Mouse (Mus musculus) neural tube, embryonic 14.5 days (tissue): ENCODE measurements around the gene Golm1. TPM values are rescaled to one million over a fixed set of nuclear protein-coding genes. Genes with fewer than 3 reads are reported as not detected.

Experiments
- ATAC-seq: fragments of 200-750 bp; cut with Nextera tagmentation; 2 replicates; pipeline ENCODE4 v1.8.0; 2017; ENCODE audit warnings: low read depth, mild to moderate bottlenecking, moderate TSS enrichment, moderate library complexity
- H3K27ac ChIP-seq: fragments of 300-500 bp; sonication (generic); 2 replicates; pipeline ENCODE4 v1.5.1; 2014; ENCODE audit warnings: low read depth, mild to moderate bottlenecking, control low read depth, low read length, moderate library complexity, mixed read lengths
- H3K27me3 ChIP-seq: fragments of 300-500 bp; sonication (generic); 2 replicates; pipeline ENCODE4 v1.6.1; 2014; ENCODE audit warnings: low read length; ENCODE audit not compliant: control insufficient read depth, insufficient read depth
- H3K36me3 ChIP-seq: fragments of 300-500 bp; sonication (generic); 2 replicates; pipeline ENCODE4 v1.6.1; 2014; ENCODE audit warnings: low read length, mixed read lengths; ENCODE audit not compliant: control insufficient read depth, insufficient read depth
- H3K4me1 ChIP-seq: fragments of 300-500 bp; sonication (generic); 2 replicates; pipeline ENCODE4 v1.6.1; 2014; ENCODE audit warnings: low read length; ENCODE audit not compliant: control insufficient read depth, insufficient read depth
- H3K4me2 ChIP-seq: fragments of 300-500 bp; sonication (generic); 2 replicates; pipeline ENCODE4 v1.6.1; 2014; ENCODE audit warnings: mild to moderate bottlenecking, low read depth, low read length, control low read depth
- H3K4me3 ChIP-seq: fragments of 300-500 bp; sonication (generic); 2 replicates; pipeline ENCODE4 v1.5.1; 2014; ENCODE audit warnings: low read depth, low read length, control low read depth, mixed read lengths
- H3K9ac ChIP-seq: fragments of 300-500 bp; sonication (generic); replicated peaks from 2 replicates; pipeline ENCODE4 v1.6.1; 2014; ENCODE audit warnings: low read depth, mild to moderate bottlenecking, control low read depth, low read length, mixed read lengths
- H3K9me3 ChIP-seq: fragments of 300-500 bp; sonication (generic); 2 replicates; pipeline ENCODE4 v1.6.1; 2016; ENCODE audit warnings: low read length; ENCODE audit not compliant: control insufficient read depth
- WGBS: fragments of 180-500 bp; shearing (Covaris S2); extraction: QIAGEN DNeasy Blood & Tissue Kit; methylation state at CpG from one replicate; pipeline ENCODE4 v1.1.7; 2014; 5-methylcytosine and 5-hydroxymethylcytosine counted together
- polyA plus RNA-seq: library from polyadenylated mRNA; unstranded; fragments of >200 nt; fragmentation: Nextera tagmentation; extraction: Ambion mirVana; gene quantifications from 2 replicates; pipeline ENCODE4 v1.2.1, GENCODE M21; 2014

The Golm1 gene
- polyA plus RNA-seq, 1 experiment from 2014 or later: 21.4 TPM

- WGBS: 40% methylated on average over 7 of the region's 7 CpGs
- no peak for ATAC-seq
- H3K27ac ChIP-seq: no peak overlapping the region
Observed at GRCm38 (mm10) chr13:59682629-59683028, 7.0 kb upstream of the Golm1 start.

GRCm38 (mm10) chr13:59679908-59680307, 4.3 kb upstream of the Golm1 start:
- H3K27ac ChIP-seq: no peak overlapping the region
- no peak overlapping the region for H3K4me3 ChIP-seq
- H3K4me2 ChIP-seq: no peak overlapping the region
- no peak for ATAC-seq
- WGBS: 89% methylated on average over 4 of the region's 4 CpGs
- no peak overlapping the region for H3K9ac ChIP-seq
- no peaks in the 10 kb centered on the region for H3K27me3 ChIP-seq
- no peaks in the 10 kb centered on the region for H3K4me1 ChIP-seq
- H3K36me3 ChIP-seq: no peaks in the 10 kb centered on the region
- no peaks in the 10 kb centered on the region for H3K9me3 ChIP-seq

More at GRCm38 (mm10) chr13:59682629-59683028, 7.0 kb upstream of the Golm1 start:
- Histone ChIP-seq H3K9me3 (no peaks in the 10 kb centered on the region), H3K36me3 (no peaks in the 10 kb centered on the region), H3K9ac (no peak overlapping the region), H3K4me1 (no peaks in the 10 kb centered on the region), H3K4me2 (no peak overlapping the region), H3K4me3 (no peak overlapping the region), H3K27me3 (no peaks in the 10 kb centered on the region)

- H3K4me3 ChIP-seq: no peak overlapping the region
- 46% methylated on average over 4 of the region's 4 CpGs for WGBS
- H3K4me2 ChIP-seq: no peak overlapping the region
- no peaks in the 10 kb centered on the region for H3K36me3 ChIP-seq
- H3K9ac ChIP-seq: no peak overlapping the region
- no peak for ATAC-seq
- no peak overlapping the region for H3K27ac ChIP-seq
- H3K9me3 ChIP-seq: no peaks in the 10 kb centered on the region
- H3K27me3 ChIP-seq: no peaks in the 10 kb centered on the region
- 0 out of 2 replicates have a peak, but pooled peaks cover under 1% of the 10 kb centered on the region for H3K4me1 ChIP-seq
Observed at GRCm38 (mm10) chr13:59679306-59679705, 3.7 kb upstream of the Golm1 start.

GRCm38 (mm10) chr13:59676316-59677229, 962 bp upstream of the Golm1 start:
- H3K27me3 ChIP-seq: no peaks in the 10 kb centered on the region
- no peaks in the 10 kb centered on the region for H3K9me3 ChIP-seq
- peaks cover 15% of the 10 kb centered on the region for H3K4me1 ChIP-seq
- WGBS: 75% methylated on average over 12 of the region's 12 CpGs
- no peak for ATAC-seq
- H3K4me2 ChIP-seq: no peak overlapping the region
- H3K9ac ChIP-seq: no peak overlapping the region
- no peak overlapping the region for H3K4me3 ChIP-seq
- no peaks in the 10 kb centered on the region for H3K36me3 ChIP-seq
- no peak overlapping the region for H3K27ac ChIP-seq

GRCm38 (mm10) chr13:59674761-59675150, 855 bp downstream of the Golm1 start:
- Histone ChIP-seq H3K36me3 (no peaks in the 10 kb centered on the region), H3K27me3 (no peaks in the 10 kb centered on the region), H3K9ac (peak overlapping the region; percentile 80), H3K4me1 (peaks cover 15% of the 10 kb centered on the region), H3K4me2 (peak overlapping the region; percentile 69), H3K4me3 (peak overlapping the region; percentile 74), H3K9me3 (no peaks in the 10 kb centered on the region), H3K27ac (peak overlapping the region; percentile 67; the same call in 1 of the 2 replicates)
- under 1% methylated on average over 13 of the region's 13 CpGs for WGBS
- 0 out of 2 replicates have a peak, but pooled peaks have one; percentile 25 for ATAC-seq

GRCm38 (mm10) chr13:59674215-59674614, 1.4 kb downstream of the Golm1 start:
- ATAC-seq: peak; percentile 7; the same call in 1 of the 2 replicates
- 5% methylated on average over 3 of the region's 3 CpGs for WGBS
- peak overlapping the region; percentile 74 for H3K4me3 ChIP-seq
- H3K9ac ChIP-seq: 0 out of 2 replicates have a peak overlapping the region, but pooled peaks have one; percentile 4
- H3K4me1 ChIP-seq: peaks cover 15% of the 10 kb centered on the region
- no peaks in the 10 kb centered on the region for H3K36me3 ChIP-seq
- H3K4me2 ChIP-seq: peak overlapping the region; percentile 69
- no peaks in the 10 kb centered on the region for H3K9me3 ChIP-seq
- H3K27me3 ChIP-seq: no peaks in the 10 kb centered on the region
- H3K27ac ChIP-seq: peak overlapping the region; percentile 29; the same call in 1 of the 2 replicates

GRCm38 (mm10) chr13:59673597-59673996, 2.0 kb downstream of the Golm1 start:
- H3K27ac ChIP-seq: peak overlapping the region; percentile 52; the same call in 1 of the 2 replicates

GRCm38 (mm10) chr13:59672248-59672647, 3.4 kb downstream of the Golm1 start:
- no peaks in the 10 kb centered on the region for H3K36me3 ChIP-seq
- peaks cover 15% of the 10 kb centered on the region for H3K4me1 ChIP-seq
- H3K27me3 ChIP-seq: no peaks in the 10 kb centered on the region
- no peak overlapping the region for H3K9ac ChIP-seq
- no peak overlapping the region for H3K4me2 ChIP-seq
- H3K27ac ChIP-seq: peak overlapping the region; percentile 55; the same call in 1 of the 2 replicates
- WGBS: 52% methylated on average over 6 of the region's 6 CpGs
- no peaks in the 10 kb centered on the region for H3K9me3 ChIP-seq
- ATAC-seq: no peak
- no peak overlapping the region for H3K4me3 ChIP-seq

More at GRCm38 (mm10) chr13:59673597-59673996, 2.0 kb downstream of the Golm1 start:
- Histone ChIP-seq H3K36me3 (no peaks in the 10 kb centered on the region), H3K27me3 (no peaks in the 10 kb centered on the region), H3K4me2 (peak overlapping the region; percentile 69), H3K4me3 (peak overlapping the region; percentile 6; the same call in 1 of the 2 replicates), H3K9me3 (no peaks in the 10 kb centered on the region), H3K9ac (no peak overlapping the region), H3K4me1 (peaks cover 15% of the 10 kb centered on the region)
- ATAC-seq: no peak
- 18% methylated on average over 7 of the region's 7 CpGs for WGBS

- H3K36me3 ChIP-seq: no peaks in the 10 kb centered on the region
- peak overlapping the region; percentile 28; the same call in 1 of the 2 replicates for H3K27ac ChIP-seq
- no peaks in the 10 kb centered on the region for H3K9me3 ChIP-seq
- no peak overlapping the region for H3K4me2 ChIP-seq
- 52% methylated on average over 2 of the region's 2 CpGs for WGBS
- no peak overlapping the region for H3K4me3 ChIP-seq
- no peak overlapping the region for H3K9ac ChIP-seq
- peaks cover 15% of the 10 kb centered on the region for H3K4me1 ChIP-seq
- no peaks in the 10 kb centered on the region for H3K27me3 ChIP-seq
- peak; percentile 25; the same call in 1 of the 2 replicates for ATAC-seq
Observed at GRCm38 (mm10) chr13:59671521-59671920, 4.1 kb downstream of the Golm1 start.
